Mouse (Mus musculus): ENCODE measurements at regions not wholly inside any gene's neighbourhood (a gene's known extent, or its start where the extent isn't known, plus 50 kb on each side); places are given as distances from the start of the nearest gene placed in this dataset.

- H3K9ac ChIP-seq (replicated peaks) = no peak overlapping the region
- no peaks in the 10 kb centered on the region for H3K9me3 ChIP-seq (replicated peaks)
- H3K27me3 ChIP-seq (replicated peaks) = no peaks in the 10 kb centered on the region; the same call in 1 of the 2 replicates
- no peak overlapping the region for H3K4me3 ChIP-seq (replicated peaks)
- no peak for ATAC-seq (ENCODE audit: low FRiP score)
- no peak overlapping the region for H3K4me2 ChIP-seq
- H3K36me3 ChIP-seq = no peaks in the 10 kb centered on the region
- no peak overlapping the region for H3K27ac ChIP-seq (replicated peaks)
- no peaks in the 10 kb centered on the region for H3K4me1 ChIP-seq
- 31% methylated on average over 1 of the region's 1 CpGs for WGBS
These were observed 111.4 kb upstream of the Sox14 start for GRCm38 (mm10) chr9:99987376-99987775.

GRCm38 (mm10) chr9:99980734-99981133, 104.8 kb upstream of the Sox14 start:
- H3K27ac ChIP-seq (replicated peaks) = no peak overlapping the region
- no peaks in the 10 kb centered on the region for H3K36me3 ChIP-seq
- no peak for ATAC-seq (ENCODE audit: low FRiP score)
- H3K4me1 ChIP-seq = no peaks in the 10 kb centered on the region
- H3K4me2 ChIP-seq = no peak overlapping the region
- H3K9me3 ChIP-seq (replicated peaks) = no peaks in the 10 kb centered on the region
- 98% methylated on average over 1 of the region's 1 CpGs for WGBS
- H3K9ac ChIP-seq (replicated peaks) = no peak overlapping the region
- H3K4me3 ChIP-seq (replicated peaks) = no peak overlapping the region
- no peaks in the 10 kb centered on the region; the same call in 1 of the 2 replicates for H3K27me3 ChIP-seq (replicated peaks)

GRCm38 (mm10) chr9:99961561-99961960, 85.6 kb upstream of the Sox14 start:
- Histone ChIP-seq H3K4me2 (no peak overlapping the region), H3K27me3 (replicated peaks) (no peaks in the 10 kb centered on the region; the same call in 1 of the 2 replicates), H3K36me3 (no peaks in the 10 kb centered on the region), H3K27ac (replicated peaks) (no peak overlapping the region), H3K4me1 (no peaks in the 10 kb centered on the region), H3K9ac (replicated peaks) (no peak overlapping the region), H3K4me3 (replicated peaks) (no peak overlapping the region), H3K9me3 (replicated peaks) (no peaks in the 10 kb centered on the region)
- no peak for ATAC-seq (ENCODE audit: low FRiP score)

GRCm38 (mm10) chr9:99954720-99955119, 78.8 kb upstream of the Sox14 start:
- Histone ChIP-seq H3K9ac (replicated peaks) (no peak overlapping the region), H3K9me3 (replicated peaks) (no peaks in the 10 kb centered on the region), H3K36me3 (no peaks in the 10 kb centered on the region), H3K4me2 (peak overlapping the region; percentile 44), H3K4me1 (peaks cover 13% of the 10 kb centered on the region), H3K27ac (replicated peaks) (no peak overlapping the region), H3K4me3 (replicated peaks) (no peak overlapping the region), H3K27me3 (replicated peaks) (peaks cover 7% of the 10 kb centered on the region; the same call in 1 of the 2 replicates)
- ATAC-seq (ENCODE audit: low FRiP score) = no peak
- 11% methylated on average over 10 of the region's 10 CpGs for WGBS

GRCm38 (mm10) chr9:99954038-99954618, 78.2 kb upstream of the Sox14 start:
- H3K4me2 ChIP-seq = peak overlapping the region; percentile 44
- no peaks in the 10 kb centered on the region for H3K9me3 ChIP-seq (replicated peaks)
- H3K9ac ChIP-seq (replicated peaks) = no peak overlapping the region
- WGBS = 23% methylated on average over 6 of the region's 6 CpGs
- H3K4me3 ChIP-seq (replicated peaks) = no peak overlapping the region
- no peaks in the 10 kb centered on the region for H3K36me3 ChIP-seq
- no peak overlapping the region for H3K27ac ChIP-seq (replicated peaks)
- ATAC-seq (ENCODE audit: low FRiP score) = no peak
- H3K27me3 ChIP-seq (replicated peaks) = peaks cover 7% of the 10 kb centered on the region; the same call in 1 of the 2 replicates
- H3K4me1 ChIP-seq = peaks cover 13% of the 10 kb centered on the region
